Mouse (Mus musculus) thymus, postnatal 0 days (tissue): ENCODE measurements around the gene Strn3. TPM values are rescaled to one million over a fixed set of nuclear protein-coding genes. Genes with fewer than 3 reads are reported as not detected.

Experiments
- DNase-seq: peaks from one replicate; pipeline ENCODE4 v3.0.0-alpha.2; 2015; ENCODE audit warnings: low spot score
- polyA plus RNA-seq: library from polyadenylated mRNA; unstranded; fragments of >200 nt; fragmentation: Nextera tagmentation; extraction: Ambion mirVana; gene quantifications from 2 replicates; pipeline ENCODE4 v1.2.1, GENCODE M21; 2015

Gene Strn3
- polyA plus RNA-seq: 27.3 and 31.2 TPM in 2 replicates

DNA sequence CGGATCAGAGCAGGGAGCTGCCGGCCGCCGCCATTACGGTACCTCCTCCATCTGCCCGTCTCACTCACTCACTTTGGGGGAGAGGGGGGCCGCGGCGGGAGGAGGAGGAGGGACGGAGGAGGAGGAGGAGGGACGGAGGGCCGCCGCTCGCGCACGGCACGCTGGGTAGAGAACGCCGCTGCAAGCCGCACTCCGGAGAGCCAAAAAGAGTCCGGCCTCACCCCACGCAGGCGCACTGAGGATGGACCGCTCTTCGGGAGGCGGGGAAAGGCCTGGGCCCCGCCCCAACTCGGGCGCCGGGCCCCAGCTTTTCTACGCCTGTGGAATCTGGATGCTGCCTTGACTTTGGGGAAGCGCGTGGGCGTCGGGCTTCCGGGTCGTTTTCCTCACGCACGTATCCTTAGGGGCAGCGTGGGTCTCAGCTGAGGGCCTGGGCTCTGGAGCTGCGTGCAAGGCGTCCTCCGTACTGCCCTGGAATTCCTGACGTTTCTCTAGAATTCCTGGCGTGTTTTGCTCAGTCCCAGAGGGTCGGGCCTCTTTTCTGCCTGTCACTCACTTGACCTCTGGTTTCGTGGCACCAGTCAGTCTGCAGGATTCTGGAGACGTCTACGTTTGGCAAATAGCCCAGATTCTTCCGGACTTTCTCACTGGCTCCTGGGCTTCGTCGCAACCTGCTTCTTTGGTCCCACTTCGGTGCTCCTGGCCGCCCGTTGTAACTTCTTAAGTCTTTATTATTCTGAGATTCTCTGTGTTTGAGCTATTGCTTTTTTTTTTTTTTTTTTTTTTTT is at the start of gene Strn3:
Gene Strn3 (minus strand): TSS at position 53 of the 788 bp plus-strand sequence.
- peak; percentile 97 for DNase-seq

DNA sequence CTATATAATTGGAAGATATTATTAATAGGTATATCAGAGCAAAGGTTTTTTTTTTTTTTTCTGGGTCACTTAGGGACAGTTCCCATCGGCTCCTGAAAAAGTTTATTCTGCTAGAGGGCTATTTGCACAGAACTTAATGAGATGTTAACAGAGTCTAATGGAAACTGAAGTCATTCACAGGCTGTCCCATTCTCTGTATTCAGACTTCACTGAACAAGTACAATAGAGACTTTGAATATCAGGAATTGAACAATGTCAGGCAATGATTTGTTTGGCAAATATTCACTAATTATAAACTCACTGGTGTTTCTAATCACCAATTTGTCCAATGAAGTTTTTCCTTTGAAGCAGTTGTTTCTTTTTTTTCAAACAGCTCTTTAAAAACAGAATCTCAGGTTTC is 45.1 kb upstream of the Strn3 start:
- no peak for DNase-seq

DNA sequence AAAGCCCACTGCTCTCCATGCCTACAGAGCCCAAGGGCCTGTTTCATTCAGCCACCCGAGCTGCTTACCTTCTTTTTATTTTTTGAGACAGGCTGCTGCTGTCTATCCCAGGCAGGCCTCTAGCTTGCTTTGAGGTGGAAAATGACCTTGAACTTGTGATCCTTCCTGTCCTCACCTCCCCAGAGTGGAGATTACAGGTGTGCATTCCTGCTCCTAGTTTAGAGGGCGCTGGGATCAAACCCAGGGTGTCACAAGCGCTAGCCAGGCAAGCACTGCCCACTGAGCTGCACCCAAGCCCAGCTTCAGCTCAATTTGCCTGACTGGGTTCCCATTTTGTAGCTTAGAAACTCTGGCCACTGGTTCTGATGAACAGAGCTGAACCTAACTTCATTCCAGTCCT is 44.7 kb upstream of the Strn3 start:
- DNase-seq: no peak

DNA sequence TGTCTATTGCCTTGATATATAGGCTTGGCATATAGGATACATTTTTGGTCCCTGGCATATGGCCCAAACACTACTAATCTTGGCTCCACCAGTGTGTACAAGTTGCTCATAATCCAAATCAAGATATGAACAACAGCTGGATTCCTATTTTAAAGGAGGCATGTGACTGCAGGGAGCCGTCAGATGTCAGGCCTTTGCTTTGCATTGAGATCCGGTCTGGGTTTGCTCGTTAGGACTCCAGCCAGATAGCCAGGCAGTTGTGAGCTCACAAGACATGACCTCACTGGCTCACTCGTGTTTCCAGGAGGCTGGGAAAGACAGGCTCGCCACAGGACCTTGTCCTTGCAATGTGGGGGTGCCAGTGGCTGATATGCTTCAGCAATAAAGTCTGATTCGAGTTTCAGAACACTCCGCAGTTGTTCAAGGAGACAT is 44.2 kb upstream of the Strn3 start:
- no peak for DNase-seq

DNA sequence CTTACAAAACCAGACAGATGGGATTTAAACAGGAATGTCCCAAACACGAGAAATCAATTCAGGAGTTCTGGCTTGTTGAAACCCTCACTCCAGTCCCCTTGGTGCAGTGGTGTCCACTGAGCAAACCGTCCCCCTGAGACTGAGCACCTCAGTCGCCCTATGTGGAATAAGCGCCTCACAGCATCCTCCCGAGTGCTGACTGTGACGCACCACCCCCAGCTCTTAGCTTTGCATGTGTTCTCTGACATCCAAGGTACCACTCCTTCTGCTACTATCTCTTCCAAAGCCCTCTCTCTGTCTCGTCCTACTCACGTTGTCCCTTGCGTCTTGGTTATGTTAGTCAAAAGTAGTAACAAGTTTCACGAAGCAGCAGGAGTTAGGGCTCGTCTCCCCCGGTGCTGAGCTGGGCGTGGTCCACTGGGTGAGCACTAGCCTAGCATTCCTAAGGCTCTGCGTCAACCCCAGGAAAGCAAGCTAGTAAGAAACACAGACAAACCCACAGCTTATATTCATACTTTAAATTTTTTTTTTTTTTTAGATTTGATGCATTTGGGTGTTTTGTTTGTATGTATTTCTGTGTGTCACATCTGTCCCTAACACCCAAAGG is 43.0 kb upstream of the Strn3 start:
- DNase-seq: no peak

DNA sequence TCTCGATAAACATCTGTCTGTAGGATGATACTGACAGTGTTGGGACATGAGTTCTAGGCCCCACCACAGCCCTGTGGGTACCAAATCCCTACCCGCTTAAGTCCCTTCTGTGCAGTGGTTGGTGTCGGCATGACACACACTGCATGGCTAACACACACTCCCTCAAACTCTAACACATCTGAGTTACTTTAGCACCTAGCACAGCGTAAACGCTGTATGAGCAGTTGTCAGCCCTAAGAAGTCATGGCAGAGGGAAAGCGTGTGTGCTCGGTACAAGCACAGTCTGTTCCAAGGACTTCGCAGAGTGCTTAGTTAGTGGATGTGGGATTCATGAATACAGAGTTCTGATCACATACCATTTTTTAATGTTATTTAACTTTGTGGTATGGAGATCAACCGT is 38.1 kb upstream of the Strn3 start:
- DNase-seq: no peak

DNA sequence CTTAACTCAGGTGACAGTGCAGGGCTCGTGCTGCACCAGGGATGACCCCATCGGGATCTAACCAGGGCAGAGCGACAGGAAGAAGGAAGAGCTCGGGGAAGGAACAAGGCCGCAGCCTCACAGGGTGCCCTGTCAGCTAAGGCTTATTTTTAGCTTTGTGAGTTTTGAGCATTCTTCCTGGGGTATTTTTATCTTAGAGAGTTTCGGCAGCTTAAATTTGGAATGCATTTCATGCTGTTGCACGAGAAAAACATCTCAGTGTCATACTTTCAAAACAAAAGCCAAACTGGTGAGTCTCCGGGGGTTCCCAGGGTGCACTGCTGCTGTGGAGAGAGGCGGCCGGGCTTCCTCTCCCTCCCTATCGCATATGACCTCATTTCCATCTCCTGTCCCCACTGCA is 37.4 kb upstream of the Strn3 start:
- DNase-seq: no peak

DNA sequence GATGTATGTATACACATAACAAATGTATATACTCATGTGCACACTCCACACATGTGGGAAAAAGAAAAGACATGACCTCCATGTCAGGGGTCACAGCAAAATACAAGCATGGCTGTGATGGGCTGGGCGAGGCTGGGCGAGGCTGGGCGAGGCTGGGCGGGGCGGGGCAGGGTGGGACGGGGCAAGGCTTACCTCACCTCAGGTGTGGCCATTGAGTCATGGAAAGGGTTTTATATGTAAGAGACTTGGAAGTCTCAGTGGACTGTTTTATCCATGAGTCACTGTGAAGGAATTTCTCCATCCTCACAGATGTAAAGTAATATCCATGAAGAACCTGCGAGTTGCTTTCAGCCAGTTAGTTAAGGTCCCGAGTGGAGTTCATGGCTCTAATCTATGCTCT is 30.1 kb upstream of the Strn3 start:
- no peak for DNase-seq

GRCm38 (mm10) chr12:51718617-51719016 is 26.9 kb upstream of the Strn3 start:
- no peak for DNase-seq

DNA sequence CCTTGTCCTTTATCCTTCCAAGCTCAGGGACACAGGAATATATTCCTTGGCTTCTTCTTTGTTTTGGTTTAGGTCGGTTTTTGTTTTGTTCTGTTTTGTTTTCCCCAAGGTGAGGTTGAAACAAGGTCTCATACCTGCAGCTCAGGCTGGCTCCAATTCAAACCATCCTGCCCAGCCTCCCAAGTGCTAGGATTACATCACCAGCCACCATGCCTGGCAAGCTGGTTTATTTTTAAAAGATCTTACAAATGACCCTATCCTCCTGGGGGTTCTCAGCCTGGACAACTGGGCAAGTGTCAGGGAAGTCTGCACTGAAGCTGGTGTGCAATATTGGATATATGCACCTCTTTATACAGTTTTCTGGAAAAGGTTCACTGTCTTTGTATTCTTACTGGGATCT is 21.0 kb upstream of the Strn3 start:
- DNase-seq: no peak

GRCm38 (mm10) chr12:51710154-51710553 is 18.5 kb upstream of the Strn3 start:
- DNase-seq: no peak

DNA sequence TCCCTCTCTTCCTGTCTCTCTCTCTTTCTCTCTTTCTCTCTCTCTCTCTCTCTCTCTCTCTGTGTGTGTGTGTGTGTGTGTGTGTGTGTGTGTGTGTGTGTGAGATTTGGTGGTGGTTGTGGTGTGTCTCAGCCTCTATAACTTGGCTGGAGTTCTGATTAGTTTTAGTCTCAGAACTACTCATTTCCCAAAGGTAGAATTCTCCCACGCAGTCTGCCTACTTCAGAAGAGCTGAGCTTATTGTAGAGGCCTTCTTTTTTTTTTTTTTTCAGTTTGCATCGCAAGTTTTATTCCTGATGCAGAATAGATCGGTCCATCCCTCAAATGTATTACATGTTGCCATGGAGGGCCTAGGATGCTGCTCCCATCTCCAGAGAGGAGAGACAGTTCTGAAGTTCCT is 18.0 kb upstream of the Strn3 start:
- no peak for DNase-seq

GRCm38 (mm10) chr12:51708941-51709686 is 17.4 kb upstream of the Strn3 start:
- DNase-seq: no peak

- DNase-seq: no peak
Observed at GRCm38 (mm10) chr12:51706673-51707235, 15.1 kb upstream of the Strn3 start.

DNA sequence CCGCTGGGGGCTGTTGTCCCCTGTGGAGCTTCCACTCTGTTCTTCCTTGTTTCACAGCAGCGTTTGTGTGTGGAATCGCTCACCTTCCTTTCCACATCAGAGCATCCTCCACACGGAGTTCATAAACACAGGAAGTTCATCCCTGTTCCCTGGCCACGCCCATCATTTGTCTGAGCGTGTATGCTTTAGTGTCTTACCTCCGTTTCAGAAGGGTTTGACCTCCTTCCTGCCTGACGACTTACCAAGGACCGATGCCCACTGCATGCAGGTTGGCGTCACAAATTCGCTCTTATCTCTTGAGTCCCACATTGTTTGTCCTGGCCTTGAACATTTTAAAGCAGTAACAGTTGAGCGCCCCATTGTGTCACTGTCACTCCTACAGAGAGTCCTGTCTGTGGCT is 14.1 kb upstream of the Strn3 start:
- no peak for DNase-seq

DNA sequence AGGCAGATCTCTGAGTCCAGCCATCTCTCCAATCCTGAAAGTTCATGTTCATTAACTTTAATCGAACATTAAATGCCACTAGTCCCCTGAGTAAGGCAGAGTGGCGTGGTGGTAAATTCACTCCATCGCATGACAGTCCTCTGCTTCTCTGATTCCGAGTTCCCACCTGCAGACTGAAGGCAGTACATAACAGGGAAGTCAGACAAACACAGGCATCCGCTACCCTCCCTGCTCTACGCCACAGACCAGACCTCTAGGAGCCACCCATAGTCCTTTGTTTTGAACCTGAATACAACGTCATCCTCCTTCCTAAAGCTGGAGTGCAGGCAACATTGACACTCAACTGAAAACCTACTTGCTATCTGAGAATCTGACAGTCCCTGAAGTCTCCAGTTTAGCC is 12.9 kb upstream of the Strn3 start:
- DNase-seq: no peak

GRCm38 (mm10) chr12:51703859-51704258 is 12.2 kb upstream of the Strn3 start:
- DNase-seq: no peak

DNA sequence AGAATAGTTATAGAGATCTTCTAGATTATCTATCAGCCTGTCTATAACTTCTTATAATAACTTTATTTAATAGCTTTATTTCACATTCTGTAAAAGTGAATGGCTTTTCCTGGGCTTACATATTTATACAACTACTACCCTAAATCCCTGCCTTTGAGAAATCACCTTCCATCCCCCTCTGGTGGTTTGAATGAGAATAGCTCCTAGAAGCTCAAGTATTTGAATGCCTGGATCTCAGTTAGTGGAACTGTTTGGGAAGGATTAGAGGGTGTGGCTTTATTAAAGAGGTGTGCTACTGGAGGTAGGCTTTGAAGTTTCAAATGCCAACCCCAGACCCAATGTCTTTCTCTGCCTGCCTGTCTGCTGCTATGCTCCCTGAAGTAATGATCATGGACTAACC is 10.0 kb upstream of the Strn3 start:
- DNase-seq: peak; percentile 21

GRCm38 (mm10) chr12:51699623-51700393 is 8.1 kb upstream of the Strn3 start:
- no peak for DNase-seq

DNA sequence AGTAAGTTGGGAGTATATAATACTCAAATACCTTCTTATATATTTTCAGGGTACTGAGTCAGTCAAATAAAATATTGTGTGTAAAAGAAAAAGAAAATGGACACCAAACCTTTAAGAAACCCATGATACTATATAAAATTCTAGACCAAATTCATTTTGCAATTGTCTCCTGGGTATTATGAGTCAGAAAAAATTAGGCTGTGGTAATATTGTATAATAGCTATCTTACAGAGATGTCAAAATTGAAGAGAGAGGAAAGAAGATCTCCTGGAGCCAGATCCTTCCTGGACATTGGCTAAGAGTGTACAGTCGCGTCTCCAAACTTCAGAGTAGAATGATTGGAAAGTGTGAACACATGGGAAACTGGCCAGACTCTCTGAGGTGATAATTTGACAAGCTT is 4.5 kb upstream of the Strn3 start:
- no peak for DNase-seq

DNA sequence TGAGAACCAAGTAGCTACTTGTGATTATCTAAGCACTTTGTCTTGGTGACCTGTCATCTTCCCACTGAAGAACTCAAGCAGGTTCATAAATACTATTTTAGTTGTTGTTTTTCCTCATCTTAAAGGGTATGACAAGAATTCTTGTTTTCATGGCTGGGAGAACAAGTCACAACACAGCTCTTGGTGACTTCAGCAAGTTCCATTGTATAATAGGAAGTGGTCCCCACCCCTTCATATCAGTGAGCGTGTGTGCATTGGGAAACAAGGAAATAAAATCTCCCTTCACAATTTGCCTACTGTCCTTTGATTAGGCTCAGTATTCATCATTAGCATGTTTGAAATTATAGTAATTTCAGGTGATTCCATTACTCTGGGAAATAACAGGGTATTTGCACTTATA is 3.3 kb upstream of the Strn3 start:
- DNase-seq: no peak
